Mouse (Mus musculus): ENCODE data around the gene Gmfg. TPM values are rescaled to one million over a fixed set of nuclear protein-coding genes. Genes with fewer than 3 reads are reported as not detected.

The Gmfg gene
- polyA plus RNA-seq, 1 experiment from 2014 or later = 6.8 TPM

GRCm38 (mm10) chr7:28467213-28467751, 30.0 kb downstream of the Gmfg start:
- WGBS = under 1% methylated on average over 59 of the region's 63 CpGs
- peaks cover 39% of the 10 kb centered on the region for H3K27me3 ChIP-seq (ENCODE audit: low read depth, poor library complexity, severe bottlenecking)
- peak; percentile 87 for DNase-seq (ENCODE audit: low spot score)
- H3K27ac ChIP-seq = peak overlapping the region; percentile 91
- peak overlapping the region; percentile 70 for H3K4me3 ChIP-seq
- no peaks in the 10 kb centered on the region for H3K9me3 ChIP-seq (replicated peaks)
- H3K36me3 ChIP-seq = peaks cover 26% of the 10 kb centered on the region
- H3K4me1 ChIP-seq = peaks cover 14% of the 10 kb centered on the region

- Histone ChIP-seq H3K4me1 (peaks cover 6% of the 10 kb centered on the region), H3K27me3 (ENCODE audit: low read depth, poor library complexity, severe bottlenecking) (no peaks in the 10 kb centered on the region), H3K9me3 (replicated peaks) (no peaks in the 10 kb centered on the region), H3K27ac (no peak overlapping the region), H3K4me3 (no peak overlapping the region), H3K36me3 (no peaks in the 10 kb centered on the region)
- 91% methylated on average over 6 of the region's 6 CpGs for WGBS
- no peak for DNase-seq (ENCODE audit: low spot score)
These were observed 38.9 kb downstream of the Gmfg start for GRCm38 (mm10) chr7:28476191-28476590.

- 94% methylated on average over 5 of the region's 5 CpGs for WGBS
- Histone ChIP-seq H3K36me3 (no peaks in the 10 kb centered on the region), H3K9me3 (replicated peaks) (no peaks in the 10 kb centered on the region), H3K27ac (no peak overlapping the region), H3K27me3 (ENCODE audit: low read depth, poor library complexity, severe bottlenecking) (no peaks in the 10 kb centered on the region), H3K4me1 (peaks cover 6% of the 10 kb centered on the region), H3K4me3 (no peak overlapping the region)
- DNase-seq (ENCODE audit: low spot score) = no peak
These were observed 40.1 kb downstream of the Gmfg start for GRCm38 (mm10) chr7:28477363-28477762.

- H3K4me3 ChIP-seq = no peak overlapping the region
- DNase-seq (ENCODE audit: low spot score) = peak; percentile 48
- no peaks in the 10 kb centered on the region for H3K9me3 ChIP-seq (replicated peaks)
- 6% methylated on average over 8 of the region's 8 CpGs for WGBS
- H3K27ac ChIP-seq = no peak overlapping the region
- H3K4me1 ChIP-seq = peaks cover 7% of the 10 kb centered on the region
- no peaks in the 10 kb centered on the region for H3K27me3 ChIP-seq (ENCODE audit: low read depth, poor library complexity, severe bottlenecking)
- H3K36me3 ChIP-seq = no peaks in the 10 kb centered on the region
These were observed 41.6 kb downstream of the Gmfg start for GRCm38 (mm10) chr7:28478854-28479253.

- Histone ChIP-seq H3K27me3 (ENCODE audit: low read depth, poor library complexity, severe bottlenecking) (peaks cover 14% of the 10 kb centered on the region), H3K36me3 (no peaks in the 10 kb centered on the region), H3K4me3 (no peak overlapping the region), H3K27ac (no peak overlapping the region), H3K4me1 (peaks cover 15% of the 10 kb centered on the region), H3K9me3 (replicated peaks) (no peaks in the 10 kb centered on the region)
- no peak for DNase-seq (ENCODE audit: low spot score)
- 88% methylated on average over 11 of the region's 11 CpGs for WGBS
These were observed 45.6 kb downstream of the Gmfg start for GRCm38 (mm10) chr7:28482854-28483253.

GRCm38 (mm10) chr7:28484192-28484591, 46.9 kb downstream of the Gmfg start:
- peaks cover 14% of the 10 kb centered on the region for H3K4me1 ChIP-seq
- no peak overlapping the region for H3K27ac ChIP-seq
- no peaks in the 10 kb centered on the region for H3K36me3 ChIP-seq
- H3K4me3 ChIP-seq = no peak overlapping the region
- 29% methylated on average over 4 of the region's 4 CpGs for WGBS
- DNase-seq (ENCODE audit: low spot score) = no peak
- H3K27me3 ChIP-seq (ENCODE audit: low read depth, poor library complexity, severe bottlenecking) = peaks cover 26% of the 10 kb centered on the region
- H3K9me3 ChIP-seq (replicated peaks) = no peaks in the 10 kb centered on the region

GRCm38 (mm10) chr7:28488030-28488491, 50.8 kb downstream of the Gmfg start:
- Histone ChIP-seq H3K9me3 (replicated peaks) (no peaks in the 10 kb centered on the region), H3K4me1 (peaks cover 20% of the 10 kb centered on the region), H3K27me3 (ENCODE audit: low read depth, poor library complexity, severe bottlenecking) (peaks cover 27% of the 10 kb centered on the region), H3K4me3 (peak overlapping the region; percentile 26), H3K36me3 (no peaks in the 10 kb centered on the region), H3K27ac (no peak overlapping the region)
- peak; percentile 45 for DNase-seq (ENCODE audit: low spot score)
- 4% methylated on average over 16 of the region's 16 CpGs for WGBS

GRCm38 (mm10) chr7:28490410-28490809, 53.2 kb downstream of the Gmfg start:
- peaks cover 27% of the 10 kb centered on the region for H3K27me3 ChIP-seq (ENCODE audit: low read depth, poor library complexity, severe bottlenecking)
- H3K36me3 ChIP-seq = no peaks in the 10 kb centered on the region
- peaks cover 14% of the 10 kb centered on the region for H3K4me1 ChIP-seq
- H3K4me3 ChIP-seq = peak overlapping the region; percentile 21; the same call in 1 of the 2 replicates
- peak; percentile 63 for DNase-seq (ENCODE audit: low spot score)
- H3K9me3 ChIP-seq (replicated peaks) = no peaks in the 10 kb centered on the region
- no peak overlapping the region for H3K27ac ChIP-seq
- 2% methylated on average over 10 of the region's 10 CpGs for WGBS

GRCm38 (mm10) chr7:28490903-28491302, 53.7 kb downstream of the Gmfg start:
- peak overlapping the region; percentile 21; the same call in 1 of the 2 replicates for H3K4me3 ChIP-seq
- H3K4me1 ChIP-seq = peaks cover 14% of the 10 kb centered on the region
- no peak overlapping the region for H3K27ac ChIP-seq
- no peak for DNase-seq (ENCODE audit: low spot score)
- no peaks in the 10 kb centered on the region for H3K36me3 ChIP-seq
- H3K9me3 ChIP-seq (replicated peaks) = no peaks in the 10 kb centered on the region
- peaks cover 27% of the 10 kb centered on the region for H3K27me3 ChIP-seq (ENCODE audit: low read depth, poor library complexity, severe bottlenecking)
- WGBS = 29% methylated on average over 13 of the region's 14 CpGs

- no peak for DNase-seq (ENCODE audit: low spot score)
- 85% methylated on average over 8 of the region's 8 CpGs for WGBS
- H3K9me3 ChIP-seq (replicated peaks) = no peaks in the 10 kb centered on the region
- H3K27me3 ChIP-seq (ENCODE audit: low read depth, poor library complexity, severe bottlenecking) = peaks cover 19% of the 10 kb centered on the region
- H3K4me3 ChIP-seq = no peak overlapping the region
- peaks cover 14% of the 10 kb centered on the region for H3K4me1 ChIP-seq
- no peaks in the 10 kb centered on the region for H3K36me3 ChIP-seq
- H3K27ac ChIP-seq = no peak overlapping the region
These were observed 55.1 kb downstream of the Gmfg start for GRCm38 (mm10) chr7:28492310-28492709.

- H3K9me3 ChIP-seq (replicated peaks) = no peaks in the 10 kb centered on the region
- no peak overlapping the region for H3K27ac ChIP-seq
- no peaks in the 10 kb centered on the region for H3K36me3 ChIP-seq
- no peak overlapping the region for H3K4me3 ChIP-seq
- 80% methylated on average over 11 of the region's 11 CpGs for WGBS
- 0 out of 2 replicates have a peak, but pooled peaks cover 5% of the 10 kb centered on the region for H3K4me1 ChIP-seq
- no peak for DNase-seq (ENCODE audit: low spot score)
- H3K27me3 ChIP-seq (ENCODE audit: low read depth, poor library complexity, severe bottlenecking) = no peaks in the 10 kb centered on the region
These were observed 58.2 kb downstream of the Gmfg start for GRCm38 (mm10) chr7:28495426-28495825.
